Mouse (Mus musculus): ENCODE data around the gene Enpp7. TPM values are rescaled to one million over a fixed set of nuclear protein-coding genes. Genes with fewer than 3 reads are reported as not detected.
A peak's percentile ranks its signal among the peaks of the same experiment; 100 is the strongest.

The Enpp7 gene
- polyA plus RNA-seq, 1 experiment from 2014 or later: not detected

- H3K9ac ChIP-seq (ENCODE audit: low read depth, low read length): peak overlapping the region; percentile 53
- H3K36me3 ChIP-seq (ENCODE audit: control insufficient read depth, insufficient read depth, low read length): no peaks in the 10 kb centered on the region
- peak overlapping the region; percentile 69 for H3K4me2 ChIP-seq (ENCODE audit: low read length)
- WGBS: 9% methylated on average over 57 of the region's 57 CpGs
- peak overlapping the region; percentile 43 for H3K4me3 ChIP-seq (ENCODE audit: low read length)
- ATAC-seq: no peak
- H3K27ac ChIP-seq (ENCODE audit: low read depth, low read length): no peak overlapping the region
- no peaks in the 10 kb centered on the region for H3K9me3 ChIP-seq (ENCODE audit: control insufficient read depth, low read length)
- H3K27me3 ChIP-seq (replicated peaks; ENCODE audit: control insufficient read depth, insufficient read depth, low read length): peaks cover 36% of the 10 kb centered on the region
- H3K4me1 ChIP-seq (ENCODE audit: control insufficient read depth, insufficient read depth, low read depth, low read length): peaks cover 43% of the 10 kb centered on the region
These were observed 49.2 kb downstream of the Enpp7 start for GRCm38 (mm10) chr11:119036934-119037779.

DNA sequence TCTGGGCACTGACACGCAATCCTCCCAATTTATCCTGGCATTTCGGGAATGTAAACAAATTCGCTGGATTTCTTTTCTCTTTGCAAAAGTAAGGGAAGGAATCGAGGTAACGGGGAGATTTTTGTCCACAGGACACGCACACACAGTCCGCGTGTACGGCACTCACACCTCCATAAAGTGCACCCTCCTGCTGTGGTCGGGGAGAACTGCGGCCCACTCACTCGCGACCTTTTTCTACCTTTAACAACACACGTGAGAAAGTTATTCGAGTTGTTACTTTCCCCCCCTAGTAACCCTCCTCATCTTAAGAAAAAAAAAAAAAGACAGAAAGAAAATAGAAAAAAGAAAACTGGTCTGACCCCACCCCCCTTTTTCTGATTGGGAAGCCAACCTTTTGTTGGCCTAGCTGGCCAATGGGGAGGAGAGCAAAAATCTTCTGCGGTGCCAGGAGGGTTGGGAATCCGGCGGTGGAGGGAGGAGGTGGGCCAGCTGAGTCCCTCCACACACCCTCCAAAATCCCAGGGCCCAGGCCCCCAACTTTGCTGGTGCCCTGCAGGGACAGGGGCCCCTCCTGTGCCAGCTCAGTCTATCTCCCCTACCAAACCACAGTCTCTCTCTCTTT is 49.9 kb downstream of the Enpp7 start:
- Histone ChIP-seq H3K4me3 (ENCODE audit: low read length) (peak overlapping the region; percentile 43), H3K4me1 (ENCODE audit: control insufficient read depth, insufficient read depth, low read depth, low read length) (peaks cover 43% of the 10 kb centered on the region), H3K36me3 (ENCODE audit: control insufficient read depth, insufficient read depth, low read length) (no peaks in the 10 kb centered on the region), H3K27me3 (replicated peaks; ENCODE audit: control insufficient read depth, insufficient read depth, low read length) (peaks cover 36% of the 10 kb centered on the region), H3K27ac (ENCODE audit: low read depth, low read length) (no peak overlapping the region), H3K9me3 (ENCODE audit: control insufficient read depth, low read length) (no peaks in the 10 kb centered on the region), H3K9ac (ENCODE audit: low read depth, low read length) (0 out of 2 replicates have a peak overlapping the region, but pooled peaks have one; percentile 18), H3K4me2 (ENCODE audit: low read length) (peak overlapping the region; percentile 69)
- ATAC-seq: no peak
- 22% methylated on average over 18 of the region's 18 CpGs for WGBS

GRCm38 (mm10) chr11:119038744-119039484 is 50.9 kb downstream of the Enpp7 start:
- no peak overlapping the region for H3K9ac ChIP-seq (ENCODE audit: low read depth, low read length)
- no peak overlapping the region; the same call in 1 of the 2 replicates for H3K4me2 ChIP-seq (ENCODE audit: low read length)
- H3K4me1 ChIP-seq (ENCODE audit: control insufficient read depth, insufficient read depth, low read depth, low read length): peaks cover 43% of the 10 kb centered on the region
- peaks cover 39% of the 10 kb centered on the region for H3K27me3 ChIP-seq (replicated peaks; ENCODE audit: control insufficient read depth, insufficient read depth, low read length)
- no peak for ATAC-seq
- H3K9me3 ChIP-seq (ENCODE audit: control insufficient read depth, low read length): no peaks in the 10 kb centered on the region
- 35% methylated on average over 22 of the region's 22 CpGs for WGBS
- H3K4me3 ChIP-seq (ENCODE audit: low read length): no peak overlapping the region
- H3K36me3 ChIP-seq (ENCODE audit: control insufficient read depth, insufficient read depth, low read length): no peaks in the 10 kb centered on the region
- no peak overlapping the region for H3K27ac ChIP-seq (ENCODE audit: low read depth, low read length)

DNA sequence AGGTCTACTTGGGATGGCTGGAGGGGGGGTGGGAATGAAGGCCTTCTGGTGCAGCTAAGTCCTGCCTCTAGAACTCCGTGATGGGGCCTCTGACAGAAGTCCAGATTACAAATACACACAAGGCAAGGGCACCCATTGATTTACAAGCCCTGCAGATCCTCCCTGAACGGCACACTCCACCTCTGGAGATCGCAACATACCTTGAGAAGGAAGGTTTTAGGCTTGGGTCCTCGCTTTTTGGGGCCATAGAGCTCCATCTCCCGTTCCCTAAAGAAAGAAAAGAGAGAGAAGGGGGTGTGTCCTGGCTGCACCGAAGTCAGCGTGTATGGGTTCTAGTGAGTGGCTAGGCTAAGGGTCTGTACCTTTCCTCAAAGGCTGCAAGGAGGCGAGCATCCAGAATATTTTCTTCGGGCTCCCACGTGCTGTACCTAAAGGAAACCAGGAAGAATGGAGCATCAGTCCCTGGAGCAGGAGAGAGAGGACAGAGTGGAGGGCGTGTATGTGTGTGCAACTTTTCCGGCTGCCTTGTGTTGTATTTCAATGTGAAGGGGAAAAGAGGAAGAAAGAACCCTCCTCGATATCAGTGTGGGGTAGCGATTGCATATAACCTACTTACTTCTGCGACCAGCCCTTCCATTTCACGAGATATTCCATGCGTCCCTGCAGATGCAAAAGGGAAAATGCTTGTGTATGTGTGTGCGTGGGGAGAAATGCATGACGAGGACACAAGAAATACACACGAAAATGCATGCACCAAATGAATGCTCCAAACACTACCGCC is 51.9 kb downstream of the Enpp7 start:
- Histone ChIP-seq H3K27me3 (replicated peaks; ENCODE audit: control insufficient read depth, insufficient read depth, low read length) (peaks cover 49% of the 10 kb centered on the region), H3K36me3 (ENCODE audit: control insufficient read depth, insufficient read depth, low read length) (no peaks in the 10 kb centered on the region), H3K4me3 (ENCODE audit: low read length) (peak overlapping the region; percentile 77), H3K27ac (ENCODE audit: low read depth, low read length) (peak overlapping the region; percentile 94), H3K4me2 (ENCODE audit: low read length) (peak overlapping the region; percentile 74), H3K4me1 (ENCODE audit: control insufficient read depth, insufficient read depth, low read depth, low read length) (peaks cover 42% of the 10 kb centered on the region), H3K9me3 (ENCODE audit: control insufficient read depth, low read length) (no peaks in the 10 kb centered on the region), H3K9ac (ENCODE audit: low read depth, low read length) (peak overlapping the region; percentile 91)
- WGBS: 6% methylated on average over 21 of the region's 21 CpGs
- no peak for ATAC-seq

DNA sequence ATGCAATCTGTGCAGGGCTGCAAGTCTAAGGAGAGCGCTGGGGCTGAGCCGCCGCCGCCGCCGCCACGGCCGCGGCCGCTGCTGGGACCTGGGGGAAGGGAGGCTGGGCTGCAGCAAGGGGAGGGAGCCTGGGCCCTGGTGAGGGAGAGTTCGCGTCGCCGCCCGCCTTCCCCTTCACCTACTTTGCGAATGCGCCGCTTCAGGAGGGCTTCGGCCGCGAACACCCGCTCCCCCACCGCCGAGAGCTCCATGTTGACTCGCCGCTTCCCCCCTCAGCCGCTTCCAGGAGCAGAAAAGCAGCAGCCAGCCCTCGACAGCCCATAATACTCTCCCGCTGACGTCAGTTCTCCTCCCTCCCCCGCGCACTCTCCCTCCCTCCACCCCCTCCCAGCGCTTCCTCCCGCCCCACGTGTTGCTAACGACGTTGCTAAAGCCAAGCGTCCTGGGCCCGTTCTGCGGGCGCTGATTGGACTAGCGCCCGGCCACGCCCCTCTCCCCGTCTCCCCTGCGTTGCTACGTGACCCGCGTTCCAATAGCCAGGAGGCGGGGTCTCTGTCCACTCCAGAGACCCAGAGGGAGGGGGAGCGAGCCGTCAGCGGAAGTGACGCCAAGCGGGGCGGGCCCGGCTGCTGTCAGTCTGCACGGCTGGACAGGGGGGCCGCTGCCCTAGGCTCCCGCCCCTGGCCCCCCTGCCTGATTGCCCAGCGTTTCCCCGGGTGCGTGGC is 52.8 kb downstream of the Enpp7 start, which contains the start of gene Cbx8:
Cbx8 (minus strand) TSS at position 370 of the 725 bp plus-strand sequence.
- WGBS: under 1% methylated on average over 53 of the region's 63 CpGs
- peaks cover 49% of the 10 kb centered on the region for H3K27me3 ChIP-seq (replicated peaks; ENCODE audit: control insufficient read depth, insufficient read depth, low read length)

DNA sequence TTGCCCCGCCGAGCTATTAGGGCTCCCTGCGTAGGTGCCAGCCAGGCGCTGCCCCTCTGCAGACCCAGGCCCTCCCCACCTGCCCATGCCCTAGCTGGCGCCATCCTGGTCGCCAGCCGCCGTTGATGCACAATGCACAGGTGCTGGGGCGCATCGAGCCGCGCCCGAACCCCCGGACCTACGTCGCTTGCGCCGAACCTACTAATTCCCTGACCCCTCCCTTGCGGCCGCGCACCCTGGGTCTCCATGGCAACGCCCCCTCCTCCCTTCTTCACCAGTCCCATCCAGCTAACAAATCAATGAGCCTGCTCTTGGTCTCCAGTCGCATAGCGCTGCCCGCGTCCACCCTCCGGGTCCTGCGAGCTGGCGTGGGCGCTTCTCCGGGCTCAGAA is 53.3 kb downstream of the Enpp7 start:
- Histone ChIP-seq H3K9ac (ENCODE audit: low read depth, low read length) (peak overlapping the region; percentile 87), H3K4me2 (ENCODE audit: low read length) (peak overlapping the region; percentile 98), H3K4me3 (ENCODE audit: low read length) (peak overlapping the region; percentile 77), H3K4me1 (ENCODE audit: control insufficient read depth, insufficient read depth, low read depth, low read length) (peaks cover 38% of the 10 kb centered on the region), H3K27ac (ENCODE audit: low read depth, low read length) (peak overlapping the region; percentile 82), H3K27me3 (replicated peaks; ENCODE audit: control insufficient read depth, insufficient read depth, low read length) (peaks cover 51% of the 10 kb centered on the region), H3K36me3 (ENCODE audit: control insufficient read depth, insufficient read depth, low read length) (no peaks in the 10 kb centered on the region), H3K9me3 (ENCODE audit: control insufficient read depth, low read length) (no peaks in the 10 kb centered on the region)
- peak; percentile 67 for ATAC-seq
- WGBS: under 1% methylated on average over 31 of the region's 31 CpGs

More for the DNA sequence above, 52.8 kb downstream of the Enpp7 start, which contains the start of gene Cbx8:
- Histone ChIP-seq H3K4me1 (ENCODE audit: control insufficient read depth, insufficient read depth, low read depth, low read length) (peaks cover 39% of the 10 kb centered on the region), H3K9me3 (ENCODE audit: control insufficient read depth, low read length) (no peaks in the 10 kb centered on the region), H3K9ac (ENCODE audit: low read depth, low read length) (peak within 1 kb of the TSS; percentile 91), H3K4me3 (ENCODE audit: low read length) (peak within 1 kb of the TSS; percentile 77), H3K27ac (ENCODE audit: low read depth, low read length) (peak within 1 kb of the TSS; percentile 94), H3K36me3 (ENCODE audit: control insufficient read depth, insufficient read depth, low read length) (no peaks in the 10 kb centered on the region), H3K4me2 (ENCODE audit: low read length) (peak within 1 kb of the TSS; percentile 98)
- ATAC-seq: peak; percentile 95

DNA sequence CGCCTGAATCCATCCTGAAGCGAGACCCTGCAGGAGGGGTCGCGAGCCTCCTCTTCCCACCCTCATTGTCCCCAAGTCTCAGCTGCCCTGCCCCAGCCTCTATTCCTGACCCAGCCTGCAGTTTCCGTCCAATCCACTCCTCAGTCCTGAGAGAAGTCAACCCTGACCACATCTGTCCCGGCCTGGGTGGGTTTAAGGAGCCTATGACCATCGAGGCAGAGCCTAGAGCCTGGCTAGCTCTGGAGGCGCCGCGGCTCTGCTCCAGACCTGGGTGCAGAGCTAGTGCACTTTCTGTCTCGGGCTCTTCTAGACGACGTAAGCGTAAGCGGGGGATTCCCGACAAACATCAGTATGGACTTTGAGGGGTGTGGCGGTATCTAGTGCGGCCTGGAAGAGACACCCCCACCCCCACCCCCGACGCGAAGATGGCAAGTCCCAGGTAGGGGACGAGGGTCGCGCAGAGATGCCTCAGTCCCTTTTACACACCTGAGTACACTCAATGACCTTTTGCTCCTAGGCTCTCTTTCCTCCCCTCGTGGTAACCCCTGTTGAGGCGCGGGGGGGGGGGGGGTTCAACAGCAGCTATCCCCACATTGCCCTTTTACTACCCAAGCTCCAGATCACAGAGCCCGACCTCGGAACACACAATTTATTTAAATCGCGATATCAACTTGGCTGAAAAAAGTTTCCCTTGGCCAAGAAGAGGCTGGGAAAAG is 53.9 kb downstream of the Enpp7 start:
- ATAC-seq: 0 out of 2 replicates have a peak, but pooled peaks have one; percentile 2
- no peaks in the 10 kb centered on the region for H3K9me3 ChIP-seq (ENCODE audit: control insufficient read depth, low read length)
- H3K36me3 ChIP-seq (ENCODE audit: control insufficient read depth, insufficient read depth, low read length): no peaks in the 10 kb centered on the region
- no peak overlapping the region for H3K27ac ChIP-seq (ENCODE audit: low read depth, low read length)
- peaks cover 43% of the 10 kb centered on the region for H3K4me1 ChIP-seq (ENCODE audit: control insufficient read depth, insufficient read depth, low read depth, low read length)
- peak overlapping the region; percentile 87 for H3K9ac ChIP-seq (ENCODE audit: low read depth, low read length)
- H3K27me3 ChIP-seq (replicated peaks; ENCODE audit: control insufficient read depth, insufficient read depth, low read length): peaks cover 52% of the 10 kb centered on the region
- WGBS: under 1% methylated on average over 24 of the region's 31 CpGs
- peak overlapping the region; percentile 98 for H3K4me2 ChIP-seq (ENCODE audit: low read length)
- peak overlapping the region; percentile 77 for H3K4me3 ChIP-seq (ENCODE audit: low read length)
